Mouse (Mus musculus): ENCODE data around the gene Pik3r6. TPM values are rescaled to one million over a fixed set of nuclear protein-coding genes. Genes with fewer than 3 reads are reported as not detected.
A peak's percentile ranks its signal among the peaks of the same experiment; 100 is the strongest.

Gene Pik3r6
- total RNA-seq, 2 experiments from 2014 or later, result 4.7 to 5.0 TPM

DNA sequence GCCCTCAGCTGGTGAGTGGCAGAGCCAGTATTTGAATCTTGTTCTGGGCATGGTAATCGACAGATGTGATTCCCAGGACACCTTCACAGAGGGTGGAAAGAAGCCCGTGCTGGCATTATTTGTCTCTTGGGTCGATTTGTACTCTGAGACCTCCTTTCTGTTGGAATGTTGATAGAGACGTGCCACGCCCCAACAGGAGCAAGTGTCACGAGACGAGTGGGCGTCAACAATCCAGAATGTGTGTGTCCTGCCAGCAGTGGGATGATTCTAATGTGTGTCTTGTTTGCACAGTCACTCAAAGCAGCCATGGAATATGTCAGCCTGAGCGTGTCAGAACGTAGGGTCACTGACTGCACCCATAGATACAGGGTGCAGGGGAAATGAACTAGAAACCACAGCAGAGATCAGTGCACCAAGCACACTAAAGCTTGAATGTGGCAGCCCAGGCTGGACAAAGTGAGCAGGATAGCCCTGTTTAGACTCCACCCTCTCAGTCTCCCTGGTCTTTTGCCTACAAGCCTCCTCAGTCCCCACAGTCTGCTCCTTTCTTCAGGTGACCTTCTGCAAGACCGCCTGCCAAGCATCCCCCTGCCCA, 29.2 kb downstream of the Pik3r6 start:
- no peak for DNase-seq (ENCODE audit: low spot score in 2 of 2)

DNA sequence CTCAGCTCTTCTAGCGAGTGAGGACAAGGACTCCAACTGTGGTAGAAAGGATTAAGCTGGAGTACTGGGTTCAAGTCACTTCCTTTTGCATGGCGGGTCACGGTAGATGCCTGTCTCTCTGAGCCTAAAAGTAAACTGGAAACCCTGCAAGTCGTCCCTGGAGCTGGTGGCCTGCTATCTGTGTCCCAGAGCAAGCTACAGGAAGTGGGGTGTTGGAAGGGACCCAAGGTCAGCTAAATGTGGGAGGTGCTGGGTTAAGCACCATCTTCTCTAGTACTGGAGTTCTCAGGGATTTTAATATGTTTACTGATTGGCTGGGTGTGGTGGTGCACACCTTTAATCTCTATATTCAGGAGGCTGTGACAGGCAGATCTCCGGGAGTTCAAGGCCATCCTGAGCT, 30.0 kb downstream of the Pik3r6 start:
- no peak for DNase-seq (ENCODE audit: low spot score in 2 of 2)

DNA sequence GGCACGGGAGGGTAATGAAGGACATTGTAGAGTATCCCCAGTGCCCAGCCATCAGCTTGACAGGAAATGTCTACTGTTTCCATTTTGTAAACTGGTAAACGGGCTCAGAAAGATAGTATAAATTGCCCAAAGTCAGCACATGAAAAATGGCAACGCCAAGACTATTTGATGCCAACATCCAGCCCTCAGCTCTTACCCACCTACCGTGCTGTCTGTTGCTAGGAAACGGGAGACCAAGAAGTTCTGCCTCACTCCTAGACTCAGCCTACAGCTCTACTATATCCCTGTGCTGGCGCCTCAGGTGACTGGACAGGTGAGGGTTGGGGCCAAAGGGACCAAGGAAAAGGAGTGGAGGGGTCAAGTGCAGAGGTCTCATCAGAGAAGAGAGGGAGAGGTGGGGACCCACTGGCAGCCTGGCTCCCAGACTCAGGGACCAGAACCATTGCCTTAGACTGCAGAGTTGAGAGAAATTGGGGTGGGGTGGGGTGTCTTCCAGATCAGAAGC, 31.2 kb downstream of the Pik3r6 start:
- DNase-seq (ENCODE audit: low spot score in 2 of 2), result no peak

- no peak for DNase-seq (ENCODE audit: low spot score in 2 of 2)
Measured at GRCm38 (mm10) chr11:68536026-68536425, 33.2 kb downstream of the Pik3r6 start.

DNA sequence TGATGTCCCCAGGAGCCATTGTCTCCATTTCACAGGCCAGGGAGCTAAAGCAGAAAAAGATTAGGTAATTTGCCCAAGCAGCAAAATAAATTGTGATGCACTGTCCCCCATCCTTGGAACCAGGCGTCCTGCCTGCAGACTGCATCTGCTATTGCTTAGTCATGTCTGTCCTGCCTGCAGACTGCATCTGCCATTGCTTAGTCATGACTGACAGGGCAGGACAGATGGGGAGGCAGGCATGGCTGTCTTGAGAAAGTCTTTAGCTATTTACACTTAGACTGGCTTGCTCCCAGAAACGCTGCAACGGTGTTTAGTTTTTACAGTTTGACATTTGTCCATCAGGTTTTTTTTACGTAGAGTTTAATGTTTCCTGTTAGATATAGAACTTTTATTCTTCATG, 33.6 kb downstream of the Pik3r6 start:
- no peak for DNase-seq (ENCODE audit: low spot score in 2 of 2)

DNA sequence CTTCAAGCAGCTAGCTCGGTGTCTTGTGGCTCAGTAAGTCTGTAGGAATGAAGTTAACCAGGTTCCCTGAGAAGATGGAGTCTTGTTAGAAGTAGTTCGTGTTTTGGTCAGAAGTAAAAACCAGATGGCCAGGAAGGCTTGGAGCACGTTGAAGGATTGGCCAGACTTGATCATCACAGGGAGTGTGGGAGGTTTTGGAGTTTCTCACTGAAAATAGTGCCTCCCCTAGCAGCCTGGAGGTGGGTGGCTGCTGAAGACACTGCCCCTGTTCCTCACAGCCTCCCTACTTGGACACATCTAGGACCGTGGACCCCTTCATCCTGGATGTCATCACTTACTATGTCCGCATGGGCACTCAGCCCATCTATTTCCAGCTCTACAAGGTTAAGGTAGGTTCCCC, 36.8 kb downstream of the Pik3r6 start:
- DNase-seq (ENCODE audit: low spot score in 2 of 2), result no peak

DNA sequence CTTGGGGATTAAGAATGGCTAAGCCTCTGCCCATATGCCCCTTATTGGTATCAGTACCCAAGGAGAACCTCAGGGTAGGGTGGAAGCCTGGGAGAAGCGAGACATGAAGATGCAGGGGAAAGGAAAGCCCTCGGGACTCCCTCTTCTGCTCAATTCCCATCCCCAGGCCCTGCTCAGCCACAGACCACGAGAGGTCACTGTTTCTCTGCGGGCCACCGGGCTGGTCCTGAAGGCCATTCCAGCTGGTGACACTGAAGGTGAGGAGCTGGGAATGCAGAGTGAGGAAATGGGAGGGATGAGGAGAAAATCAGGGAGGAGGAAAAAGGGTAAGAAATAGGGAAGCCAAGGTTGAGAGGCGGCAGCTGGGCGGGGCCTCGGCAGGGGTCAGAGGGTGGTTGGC, 41.7 kb downstream of the Pik3r6 start:
- peak in 1 of 2 experiments; percentile 16 for DNase-seq (ENCODE audit: low spot score in 2 of 2)

DNA sequence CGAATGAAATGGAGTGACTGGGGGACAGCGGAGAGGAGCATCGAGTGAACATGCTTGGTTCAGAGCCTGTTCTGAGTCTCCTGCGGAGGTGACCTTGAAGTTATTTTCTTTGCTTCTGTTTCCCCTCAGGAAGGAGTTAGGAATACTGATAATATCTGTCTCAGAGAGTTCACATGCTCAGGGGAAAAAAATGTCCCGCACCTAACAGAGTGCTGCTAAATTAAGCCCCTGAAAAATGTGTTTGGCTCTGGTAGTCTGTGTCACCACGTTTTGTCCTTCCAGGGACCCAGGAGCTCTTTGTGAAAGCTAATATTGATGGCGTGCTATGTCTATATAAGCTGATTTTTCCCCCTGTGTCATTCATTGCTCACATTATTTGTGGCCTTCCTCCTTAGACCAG, 42.4 kb downstream of the Pik3r6 start:
- no peak for DNase-seq (ENCODE audit: low spot score in 2 of 2)

GRCm38 (mm10) chr11:68545682-68546222, 42.9 kb downstream of the Pik3r6 start:
- DNase-seq (ENCODE audit: low spot score in 2 of 2), result no peak

- DNase-seq (ENCODE audit: low spot score in 2 of 2), result no peak
Measured at GRCm38 (mm10) chr11:68547484-68547883, 44.7 kb downstream of the Pik3r6 start.

DNA sequence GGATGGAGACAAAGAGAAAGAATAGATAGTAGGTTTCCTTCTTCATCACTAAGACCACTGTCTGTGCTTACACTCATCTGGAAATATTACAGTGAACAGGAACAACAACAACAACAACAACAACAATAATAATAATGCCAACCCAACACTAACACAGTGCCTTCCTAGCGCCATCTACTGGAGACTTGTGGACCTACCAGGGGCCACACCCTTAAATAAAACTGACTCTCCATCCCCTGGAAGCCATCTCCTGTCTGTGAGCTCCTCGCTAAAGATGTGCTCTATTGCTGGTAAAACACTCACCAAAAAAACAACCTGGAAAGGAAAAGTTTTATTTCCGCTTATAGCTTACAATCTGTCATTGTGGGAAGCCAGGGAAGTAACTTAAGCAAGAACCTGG, 46.8 kb downstream of the Pik3r6 start:
- DNase-seq (ENCODE audit: low spot score in 2 of 2), result no peak

DNA sequence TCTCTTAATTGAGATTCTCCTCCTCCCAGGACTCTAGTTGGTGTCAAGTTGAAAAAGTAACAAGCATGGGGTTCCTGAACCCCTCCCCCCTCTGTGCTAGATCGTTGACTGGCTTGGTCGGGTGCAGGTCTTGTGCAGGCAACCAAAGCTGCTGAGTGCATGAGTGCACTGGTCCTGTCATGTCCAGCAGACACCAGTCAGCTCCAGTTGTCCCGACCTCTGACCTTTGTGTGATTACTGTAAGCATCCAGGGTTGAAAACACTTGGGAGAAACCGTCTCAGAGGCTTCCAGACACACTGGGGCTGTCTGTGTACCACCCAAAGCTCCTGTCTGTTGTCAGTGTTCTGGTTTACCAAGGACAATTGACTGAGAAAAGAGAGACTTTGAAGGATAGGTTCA, 47.5 kb downstream of the Pik3r6 start:
- no peak for DNase-seq (ENCODE audit: low spot score in 2 of 2)

- no peak for DNase-seq (ENCODE audit: low spot score in 2 of 2)
Measured at GRCm38 (mm10) chr11:68553981-68554471, 51.2 kb downstream of the Pik3r6 start.

DNA sequence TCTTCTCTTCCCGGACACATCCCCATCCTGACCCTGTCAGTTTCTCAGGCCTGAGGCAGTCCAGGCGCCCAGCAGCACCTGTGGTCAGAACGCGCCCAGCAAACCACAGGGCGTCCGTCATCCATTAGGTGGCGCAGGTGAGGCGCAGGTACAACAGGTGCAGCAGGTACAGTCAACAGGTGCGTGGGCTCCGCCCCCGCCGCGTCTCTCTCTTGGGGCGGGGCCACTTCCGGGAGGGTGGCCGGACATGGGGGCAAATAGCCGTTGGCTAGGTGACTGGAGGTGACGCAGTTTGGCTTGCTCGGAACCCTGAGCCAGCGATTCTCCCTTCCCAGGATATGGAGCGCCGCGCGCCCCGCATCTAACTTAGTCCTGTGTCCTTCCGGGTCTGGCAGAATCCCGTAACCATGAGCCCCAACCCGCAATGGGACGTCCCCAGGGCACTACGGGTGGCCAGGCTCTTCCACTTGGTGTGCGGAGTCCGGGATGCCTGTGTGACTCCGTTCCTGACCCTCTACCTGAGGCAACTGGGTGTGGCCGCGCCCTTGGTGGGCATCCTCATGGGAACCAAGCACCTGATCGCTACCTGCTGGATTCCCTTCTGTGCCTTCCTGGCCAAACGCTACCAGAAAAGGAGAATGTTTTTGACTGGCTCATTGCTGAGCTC, 53.2 kb downstream of the Pik3r6 start, which contains the start of gene Mfsd6l:
Gene Mfsd6l (plus strand): TSS at position 269 of the 667 bp plus-strand sequence.
- DNase-seq (ENCODE audit: low spot score in 2 of 2), result no peak

GRCm38 (mm10) chr11:68559546-68559945, 56.7 kb downstream of the Pik3r6 start:
- DNase-seq (ENCODE audit: low spot score in 2 of 2), result no peak

GRCm38 (mm10) chr11:68561957-68562950, 59.4 kb downstream of the Pik3r6 start:
- DNase-seq (ENCODE audit: low spot score in 2 of 2), result no peak

DNA sequence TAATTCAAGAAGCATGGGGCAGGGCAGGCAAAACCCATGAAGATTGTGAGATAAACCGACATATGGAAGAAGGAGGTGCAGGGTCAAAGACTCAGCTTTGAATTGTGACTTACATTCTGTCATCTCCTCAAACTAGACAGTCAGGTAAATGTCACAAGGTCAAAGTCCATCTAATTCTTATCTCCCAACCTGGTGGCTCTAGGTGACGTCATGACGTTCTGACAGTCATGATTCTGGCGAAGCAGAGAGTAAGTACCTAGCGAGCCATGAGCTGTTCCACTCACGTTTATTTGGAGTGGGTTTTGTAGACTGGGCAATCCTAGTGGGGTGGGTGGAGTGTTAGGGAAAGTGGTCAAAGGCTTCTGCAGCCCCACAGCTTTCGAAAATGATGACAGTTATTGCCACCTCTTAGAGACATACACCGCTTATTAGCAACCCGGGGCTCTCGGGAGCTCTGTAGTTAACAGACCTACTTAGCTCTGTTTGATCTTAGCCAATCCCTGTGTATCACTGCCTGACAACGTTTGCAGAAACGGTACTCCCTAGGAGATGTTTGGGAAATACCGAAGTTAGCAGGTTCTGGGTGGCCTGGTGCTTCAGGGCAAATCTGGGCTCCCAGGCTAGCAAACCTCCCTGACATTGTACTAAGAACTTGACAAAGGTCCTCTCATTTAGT, 61.7 kb downstream of the Pik3r6 start:
- no peak for DNase-seq (ENCODE audit: low spot score in 2 of 2)

DNA sequence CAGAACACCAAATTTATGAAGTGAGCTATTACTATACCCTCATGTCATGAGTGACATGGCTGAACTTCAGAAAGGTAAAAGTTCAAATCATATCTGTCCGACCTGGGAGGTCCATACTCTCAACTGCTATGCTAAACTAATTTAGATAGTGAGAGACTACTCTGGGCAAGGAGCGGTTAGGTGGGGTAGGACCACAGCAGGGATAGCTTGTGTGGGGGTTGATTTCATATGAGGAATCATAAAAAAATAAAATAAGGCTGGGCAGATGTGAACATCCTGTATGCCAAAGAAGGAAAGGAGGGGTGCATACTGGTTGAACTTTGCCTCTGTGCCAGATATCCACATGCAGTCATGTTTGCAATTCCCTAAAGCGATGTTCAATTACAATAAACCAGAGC, 62.2 kb downstream of the Pik3r6 start:
- DNase-seq (ENCODE audit: low spot score in 2 of 2), result no peak

GRCm38 (mm10) chr11:68566447-68567059, 63.7 kb downstream of the Pik3r6 start:
- DNase-seq (ENCODE audit: low spot score in 2 of 2), result no peak

DNA sequence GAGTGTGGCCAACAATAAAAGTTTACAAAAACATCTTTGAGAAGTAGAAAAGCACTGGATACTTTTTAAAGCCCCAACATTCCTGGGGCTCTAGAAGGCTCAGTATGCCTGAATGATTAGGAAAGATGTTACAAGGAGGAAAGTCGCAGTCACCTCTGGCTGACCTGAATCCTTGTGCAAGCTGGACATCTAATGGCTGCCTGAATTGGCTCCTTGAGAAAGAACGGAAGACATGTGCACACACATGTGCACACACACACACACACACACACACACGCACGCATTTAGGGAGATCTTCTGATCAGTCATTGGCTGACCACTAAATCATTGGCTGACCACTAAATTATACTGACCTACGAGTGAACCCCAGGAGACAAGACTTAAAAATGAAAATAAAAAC, 68.0 kb downstream of the Pik3r6 start:
- DNase-seq (ENCODE audit: low spot score in 2 of 2), result no peak
